Mouse (Mus musculus) T-helper 17 cell (primary cell): ENCODE results near the gene Vsig10.
"Not testable (repeated sequence)": the region's sequence is repeated elsewhere in the genome, so short reads cannot be mapped to it uniquely, and the experiment has no call there.

Experiments
- in situ Hi-C, 2 experiments: fragments of 300-600 bp; cut with MboI, MseI; formaldehyde crosslinking; loops; 1 replicate in 1 of 2; 2 replicates in 1 of 2; pipeline ENCODE4 v1.15.1; 2025; ENCODE audit warnings: high pct_unique_total_duplicates in 2 of 2

Vsig10 gene

DNA sequence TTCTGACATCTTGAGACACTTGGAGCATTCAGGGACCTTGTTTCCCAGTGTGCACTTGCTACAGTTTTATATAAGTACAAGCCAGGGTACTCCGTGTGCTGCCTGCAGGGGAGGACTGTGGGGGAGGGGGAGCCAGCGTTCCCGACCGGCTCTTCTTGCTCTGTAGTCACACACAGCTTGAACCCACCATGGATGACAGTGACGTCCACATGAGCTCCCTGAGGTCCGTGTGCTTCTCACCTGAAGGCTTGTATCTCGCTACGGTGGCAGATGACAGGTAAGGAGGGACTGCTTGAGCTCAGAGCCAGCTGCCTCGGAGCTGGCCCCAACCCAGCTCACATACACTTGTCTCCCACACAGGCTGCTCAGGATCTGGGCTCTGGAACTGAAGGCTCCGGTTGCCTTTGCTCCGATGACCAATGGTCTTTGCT lies 57.5 kb downstream of the Vsig10 start:
- in situ Hi-C loops = no loop called here

DNA sequence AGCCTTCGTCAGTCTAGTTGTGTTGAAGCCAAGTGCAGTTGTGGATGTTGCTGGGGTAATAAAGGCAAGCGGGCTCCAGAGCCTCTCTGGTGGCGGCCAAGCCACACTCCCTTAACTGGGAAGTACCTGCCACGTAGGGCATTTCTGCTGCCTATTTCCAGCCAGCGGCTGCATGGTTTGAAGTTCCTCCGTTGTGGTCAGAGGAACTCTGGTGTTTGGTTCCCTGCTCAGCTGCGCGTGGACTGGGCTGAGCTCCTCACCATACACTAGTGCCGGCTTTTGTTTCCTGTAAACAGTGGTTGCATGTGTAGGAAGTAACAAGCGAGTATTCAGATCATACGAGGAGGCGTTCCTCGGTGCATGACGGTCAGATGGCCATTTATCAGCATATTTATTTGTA lies 58.8 kb downstream of the Vsig10 start:
- in situ Hi-C loops = not testable (repeated sequence)

DNA sequence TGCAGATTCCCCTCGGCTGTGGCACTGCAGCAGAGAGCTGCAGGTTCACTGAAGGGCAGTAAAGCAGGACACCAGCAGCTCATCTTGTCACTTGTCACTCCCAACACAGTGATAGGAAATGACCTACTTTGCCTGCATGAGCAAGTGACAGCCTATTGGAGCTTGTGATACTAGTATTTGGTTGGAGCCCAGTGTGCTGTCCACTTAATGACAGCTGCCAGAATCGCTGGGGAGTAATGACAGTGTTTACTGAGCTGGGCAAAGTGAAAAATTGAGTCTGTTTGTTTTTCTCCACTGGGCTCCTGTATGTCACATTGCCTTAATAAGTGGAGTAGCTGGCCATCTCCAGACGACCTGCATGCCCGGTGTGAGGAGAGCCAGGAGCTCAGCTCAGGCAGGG lies 61.3 kb downstream of the Vsig10 start:
- in situ Hi-C loops = no loop called here

GRCm38 (mm10) chr5:117381785-117382184 lies 62.9 kb downstream of the Vsig10 start:
- in situ Hi-C loops = no loop called here

DNA sequence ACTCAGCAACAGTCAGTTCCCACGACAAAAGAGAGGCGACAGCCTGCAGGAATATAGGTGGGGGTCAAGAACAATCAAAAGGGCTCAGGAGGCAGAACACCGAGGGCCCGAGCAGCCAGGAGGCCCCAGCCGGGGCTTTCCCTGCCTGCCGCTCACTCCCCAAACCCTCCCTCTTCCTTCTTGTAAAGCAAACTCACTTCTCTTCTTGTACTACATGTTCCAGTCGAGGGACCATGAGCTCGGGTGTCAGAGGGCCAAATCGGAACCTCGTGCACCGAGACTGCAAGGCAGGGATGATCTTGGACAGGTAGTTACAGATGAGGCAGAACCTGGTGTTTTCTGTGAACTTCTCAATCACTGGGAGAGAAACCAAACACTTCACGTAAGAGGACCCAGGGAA lies 64.3 kb downstream of the Vsig10 start:
- in situ Hi-C loops = no loop called here

GRCm38 (mm10) chr5:117388296-117388751 lies 69.4 kb downstream of the Vsig10 start:
- in situ Hi-C loops = no loop called here

DNA sequence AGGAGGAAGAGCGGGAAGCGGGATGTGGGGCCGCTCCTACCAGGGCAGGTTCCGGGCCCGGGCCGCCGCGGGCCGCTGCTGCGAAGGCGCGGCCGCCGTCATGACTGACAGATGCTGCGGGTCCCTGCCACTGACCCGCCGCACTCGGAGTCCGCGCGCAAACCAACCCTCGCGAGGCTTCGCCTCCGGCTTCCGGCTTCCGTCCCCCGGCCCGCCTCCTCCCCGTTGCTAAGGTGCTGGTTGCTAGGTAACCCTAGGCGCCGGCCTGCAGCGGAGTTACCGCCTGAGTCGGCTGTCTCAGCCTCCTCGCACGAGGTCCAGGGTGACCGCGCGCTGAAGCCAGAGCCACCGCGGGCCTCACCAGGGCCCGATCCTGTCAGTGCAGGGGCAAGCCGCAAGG lies 70.0 kb downstream of the Vsig10 start, which contains the start of gene Rfc5:
Gene Rfc5, minus strand, starts transcription at position 171 of the 400 bp plus-strand sequence.
- in situ Hi-C loops = no loop called here

DNA sequence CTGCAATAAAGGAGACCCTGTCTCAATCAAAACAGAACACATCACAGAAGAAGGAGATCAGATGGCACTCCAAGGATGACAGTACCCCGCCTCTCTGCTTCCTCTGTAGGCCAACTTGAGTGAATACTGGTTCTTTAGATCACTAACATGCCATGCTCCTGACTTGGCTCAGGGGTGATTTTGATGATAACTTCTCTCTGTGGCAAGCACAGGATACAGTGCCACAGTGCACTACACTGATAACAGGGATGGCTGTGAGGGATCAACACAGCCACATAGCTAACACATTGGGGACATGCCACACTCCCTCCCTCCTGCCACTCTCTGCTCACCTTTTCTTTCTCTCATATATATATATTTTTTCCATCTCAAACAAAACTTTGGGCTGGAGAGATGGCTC lies 72.0 kb downstream of the Vsig10 start:
- in situ Hi-C loops = loop anchor here in 1 of 2 experiments (10.0 kb wide), 1 partner anchor 266 kb away; the partner anchor contains the start of gene Taok3

DNA sequence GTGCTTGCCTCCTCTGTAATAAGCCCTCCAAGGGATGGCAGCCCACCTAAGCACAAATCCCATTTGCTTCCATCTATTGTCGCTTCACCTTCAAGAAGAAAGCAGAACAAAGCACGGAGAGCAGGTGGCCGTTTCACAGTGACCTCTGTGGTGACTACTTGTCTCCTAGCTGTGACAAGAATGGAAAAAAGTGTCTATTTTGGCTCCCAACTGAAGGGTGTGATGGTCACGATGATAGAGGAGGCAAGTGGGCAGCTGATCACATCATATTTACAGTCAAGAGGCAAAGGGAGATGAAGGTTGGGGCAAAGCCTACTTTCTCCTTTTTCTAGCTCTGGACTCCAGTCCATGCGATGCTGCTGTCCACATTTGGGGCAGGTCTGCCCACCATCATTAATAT lies 77.0 kb downstream of the Vsig10 start:
- in situ Hi-C loops = loop anchor here in 1 of 2 experiments (10.0 kb wide), 1 partner anchor 271 kb away; the partner anchor contains the start of gene Taok3

GRCm38 (mm10) chr5:117396596-117397014 lies 77.7 kb downstream of the Vsig10 start:
- in situ Hi-C loops = loop anchor here in 1 of 2 experiments (10.0 kb wide), 1 partner anchor 272 kb away; the partner anchor contains the start of gene Taok3

DNA sequence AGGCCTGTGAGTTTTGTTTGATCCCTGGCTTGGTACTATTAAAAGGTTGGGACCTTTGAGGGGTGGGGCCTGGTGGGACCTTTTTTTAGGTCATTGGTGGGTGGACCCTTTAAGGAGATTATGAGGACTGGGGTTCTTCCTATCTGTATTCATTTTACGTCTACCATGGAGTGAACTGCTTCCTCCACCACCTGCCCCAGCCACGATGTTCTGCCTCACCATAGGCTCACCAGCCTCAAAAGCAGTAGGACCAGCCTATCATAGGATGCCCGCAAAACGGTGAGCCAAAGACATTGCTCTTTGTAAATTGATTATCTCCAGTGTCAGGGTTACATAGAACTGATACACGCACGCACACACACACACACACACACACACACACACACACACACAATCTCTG lies 78.5 kb downstream of the Vsig10 start:
- in situ Hi-C loops = loop anchor here in 1 of 2 experiments (10.0 kb wide), 1 partner anchor 273 kb away; the partner anchor contains the start of gene Taok3

GRCm38 (mm10) chr5:117398007-117398550 lies 79.2 kb downstream of the Vsig10 start:
- in situ Hi-C loops = loop anchor here in 1 of 2 experiments (10.0 kb wide), 1 partner anchor 273 kb away; the partner anchor contains the start of gene Taok3

- in situ Hi-C loops = loop anchor here in 1 of 2 experiments (10.0 kb wide), 1 partner anchor 274 kb away; the partner anchor contains the start of gene Taok3
These were observed 80.4 kb downstream of the Vsig10 start for GRCm38 (mm10) chr5:117399281-117399680.

- in situ Hi-C loops = no loop called here
These were observed 84.7 kb downstream of the Vsig10 start for GRCm38 (mm10) chr5:117403609-117404008.
